Mouse (Mus musculus) heart, adult 2 months (tissue): ENCODE measurements around the gene Btnl6.
"Not testable (repeated sequence)": the region's sequence is repeated elsewhere in the genome, so short reads cannot be mapped to it uniquely, and the experiment has no call there.

ENCODE experiments used
- CTCF ChIP-seq: fragments of 200-600 bp; IDR thresholded peaks from 2 replicates; pipeline ENCODE4 v1.8.1; 2022; ENCODE audit warnings: antibody characterized with exemption, mild to moderate bottlenecking, moderate library complexity
- POLR2A ChIP-seq: fragments of 200-500 bp; IDR thresholded peaks from 2 replicates; pipeline ENCODE4 v1.6.1; 2011; ENCODE audit warnings: mild to moderate bottlenecking, low read depth, low read length, control low read depth; ENCODE audit not compliant: insufficient read depth

DNA sequence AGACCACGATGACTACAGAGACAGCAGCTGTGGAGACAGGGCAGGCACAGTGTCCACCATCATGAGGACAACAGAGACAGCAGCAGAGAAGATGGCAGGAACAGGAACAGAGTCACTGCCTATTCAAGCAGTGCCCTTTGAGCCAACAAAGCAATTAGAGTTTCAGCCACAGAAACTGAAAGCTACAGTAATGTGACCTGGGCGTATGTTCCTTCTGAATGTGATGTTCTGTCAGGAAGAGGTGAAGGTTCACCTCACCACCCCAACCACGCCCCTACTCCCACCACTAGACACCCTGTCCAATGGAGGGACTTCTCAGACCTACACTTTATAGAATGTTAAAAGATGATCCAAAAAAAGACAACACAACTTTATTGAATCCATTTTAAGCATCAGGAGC, 1.4 kb upstream of the Btnl6 start:
- TF ChIP-seq CTCF, POLR2A: not testable (repeated sequence)
